Mouse (Mus musculus) kidney, postnatal 0 days (tissue): Measurements from ENCODE around the gene Pcdh15. TPM values are rescaled to one million over a fixed set of nuclear protein-coding genes. Genes with fewer than 3 reads are reported as not detected.

Experiments
- ATAC-seq: fragments of 200-750 bp; cut with Nextera tagmentation; replicated peaks from 2 replicates; pipeline ENCODE4 v1.8.0; 2017; ENCODE audit warnings: low read depth, moderate number of reproducible peaks, moderate TSS enrichment, moderate library complexity; ENCODE audit not compliant: low FRiP score
- DNase-seq: peaks from one replicate; pipeline ENCODE4 v3.0.0-alpha.2; 2016; ENCODE audit warnings: low spot score
- H3K27ac ChIP-seq: fragments of 300-500 bp; sonication (generic); 2 replicates; pipeline ENCODE4 v1.5.1; 2014; ENCODE audit warnings: mild to moderate bottlenecking
- H3K27me3 ChIP-seq: fragments of 300-500 bp; sonication (generic); 2 replicates; pipeline ENCODE4 v1.6.1; 2014; ENCODE audit warnings: low read length, mixed read lengths; ENCODE audit not compliant: insufficient read depth
- H3K36me3 ChIP-seq: fragments of 300-500 bp; sonication (generic); 2 replicates; pipeline ENCODE4 v1.6.1; 2014; ENCODE audit warnings: low read length, mixed read lengths; ENCODE audit not compliant: insufficient read depth
- H3K4me1 ChIP-seq: fragments of 300-500 bp; sonication (generic); replicated peaks from 2 replicates; pipeline ENCODE4 v1.6.1; 2014; ENCODE audit warnings: antibody characterized with exemption, low read length, mixed read lengths; ENCODE audit not compliant: insufficient read depth
- H3K4me2 ChIP-seq: fragments of 300-500 bp; sonication (generic); 2 replicates; pipeline ENCODE4 v1.6.1; 2014; ENCODE audit warnings: mild to moderate bottlenecking, low read length, moderate library complexity, mixed read lengths
- H3K4me3 ChIP-seq: fragments of 300-500 bp; sonication (generic); replicated peaks from 2 replicates; pipeline ENCODE4 v1.5.1; 2014; ENCODE audit warnings: low read depth, low read length
- H3K9ac ChIP-seq: fragments of 300-500 bp; sonication (generic); 2 replicates; pipeline ENCODE4 v1.6.1; 2014; ENCODE audit warnings: low read depth, low read length
- H3K9me3 ChIP-seq: fragments of 300-500 bp; sonication (generic); replicated peaks from 2 replicates; pipeline ENCODE4 v1.6.1; 2016; ENCODE audit warnings: low read length, inconsistent platforms, mixed read lengths
- CTCF ChIP-seq: IDR thresholded peaks from 2 replicates; pipeline ENCODE4 v1.5.1; 2016; ENCODE audit warnings: antibody characterized with exemption, low read depth, mild to moderate bottlenecking, moderate library complexity
- WGBS: fragments of 180-500 bp; shearing (Covaris S2); extraction: QIAGEN DNeasy Blood & Tissue Kit; methylation state at CpG from one replicate; pipeline ENCODE4 v1.1.7; 2014; 5-methylcytosine and 5-hydroxymethylcytosine counted together
- polyA plus RNA-seq: library from polyadenylated mRNA; unstranded; fragments of >200 nt; fragmentation: Nextera tagmentation; extraction: Ambion mirVana; gene quantifications from 2 replicates; pipeline ENCODE4 v1.2.1, GENCODE M21; 2015

Gene Pcdh15
- polyA plus RNA-seq, 1 experiment from 2014 or later = 0.33 TPM

GRCm38 (mm10) chr10:73564216-73564615 lies 465.1 kb downstream of the Pcdh15 start:
- Histone ChIP-seq H3K27ac (no peak overlapping the region), H3K9me3 (no peaks in the 10 kb centered on the region), H3K4me1 (no peaks in the 10 kb centered on the region), H3K36me3 (no peaks in the 10 kb centered on the region), H3K4me2 (no peak overlapping the region), H3K9ac (no peak overlapping the region), H3K27me3 (no peaks in the 10 kb centered on the region), H3K4me3 (no peak overlapping the region)
- ATAC-seq (no peak), DNase-seq (peak; percentile 8)
- peak; percentile 60 for TF ChIP-seq CTCF
- 72% methylated on average over 7 of the region's 7 CpGs for WGBS

GRCm38 (mm10) chr10:73574711-73575297 lies 475.7 kb downstream of the Pcdh15 start:
- no peak for TF ChIP-seq CTCF
- Histone ChIP-seq H3K4me3 (no peak overlapping the region), H3K4me1 (no peaks in the 10 kb centered on the region), H3K4me2 (no peak overlapping the region), H3K9me3 (no peaks in the 10 kb centered on the region), H3K9ac (no peak overlapping the region), H3K27me3 (no peaks in the 10 kb centered on the region), H3K27ac (no peak overlapping the region), H3K36me3 (no peaks in the 10 kb centered on the region)
- no peak for DNase-seq
- 93% methylated on average over 5 of the region's 5 CpGs for WGBS
- no peak for ATAC-seq

GRCm38 (mm10) chr10:73667501-73667900 lies 568.4 kb downstream of the Pcdh15 start:
- H3K4me1 ChIP-seq = no peaks in the 10 kb centered on the region
- no peaks in the 10 kb centered on the region for H3K36me3 ChIP-seq
- no peaks in the 10 kb centered on the region for H3K9me3 ChIP-seq
- no peak overlapping the region for H3K9ac ChIP-seq
- ATAC-seq (no peak), DNase-seq (no peak)
- H3K4me3 ChIP-seq = no peak overlapping the region
- TF ChIP-seq CTCF = no peak
- H3K27me3 ChIP-seq = no peaks in the 10 kb centered on the region
- no peak overlapping the region for H3K4me2 ChIP-seq
- H3K27ac ChIP-seq = no peak overlapping the region
- WGBS = 92% methylated on average over 1 of the region's 1 CpGs

GRCm38 (mm10) chr10:73700519-73701286 lies 601.6 kb downstream of the Pcdh15 start:
- Histone ChIP-seq H3K36me3 (no peaks in the 10 kb centered on the region), H3K4me1 (no peaks in the 10 kb centered on the region), H3K4me3 (no peak overlapping the region), H3K27ac (no peak overlapping the region), H3K4me2 (no peak overlapping the region), H3K9ac (no peak overlapping the region), H3K9me3 (no peaks in the 10 kb centered on the region), H3K27me3 (no peaks in the 10 kb centered on the region)
- DNase-seq (no peak), ATAC-seq (no peak)
- 62% methylated on average over 5 of the region's 5 CpGs for WGBS
- no peak for TF ChIP-seq CTCF

- H3K4me1 ChIP-seq = no peaks in the 10 kb centered on the region
- H3K9me3 ChIP-seq = no peaks in the 10 kb centered on the region
- H3K27ac ChIP-seq = no peak overlapping the region
- H3K4me3 ChIP-seq = no peak overlapping the region
- H3K36me3 ChIP-seq = no peaks in the 10 kb centered on the region
- H3K4me2 ChIP-seq = no peak overlapping the region
- H3K9ac ChIP-seq = no peak overlapping the region
- no peak for TF ChIP-seq CTCF
- WGBS = 76% methylated on average over 7 of the region's 7 CpGs
- DNase-seq (no peak), ATAC-seq (no peak)
- H3K27me3 ChIP-seq = no peaks in the 10 kb centered on the region
Measured at GRCm38 (mm10) chr10:73725566-73726240, 626.6 kb downstream of the Pcdh15 start.

- H3K27ac ChIP-seq = no peak overlapping the region
- no peaks in the 10 kb centered on the region for H3K27me3 ChIP-seq
- H3K4me1 ChIP-seq = no peaks in the 10 kb centered on the region
- no peaks in the 10 kb centered on the region for H3K36me3 ChIP-seq
- no peak for DNase-seq
- H3K9ac ChIP-seq = no peak overlapping the region
- TF ChIP-seq CTCF = no peak
- H3K9me3 ChIP-seq = no peaks in the 10 kb centered on the region
- no peak overlapping the region for H3K4me2 ChIP-seq
- H3K4me3 ChIP-seq = no peak overlapping the region
- no peak for ATAC-seq
- WGBS = 87% methylated on average over 7 of the region's 7 CpGs
Measured at GRCm38 (mm10) chr10:73733246-73733645, 634.1 kb downstream of the Pcdh15 start.
